Mouse (Mus musculus): ENCODE data around the gene Rab6a. TPM values are rescaled to one million over a fixed set of nuclear protein-coding genes. Genes with fewer than 3 reads are reported as not detected.
A peak's percentile ranks its signal among the peaks of the same experiment; 100 is the strongest.
"Not testable (repeated sequence)": the region's sequence is repeated elsewhere in the genome, so short reads cannot be mapped to it uniquely, and the experiment has no call there.

Gene Rab6a
- 253 and 287 TPM in 2 replicates for polyA plus RNA-seq (2015; fragmentation: Nextera tagmentation; extraction: Ambion mirVana)

DNA sequence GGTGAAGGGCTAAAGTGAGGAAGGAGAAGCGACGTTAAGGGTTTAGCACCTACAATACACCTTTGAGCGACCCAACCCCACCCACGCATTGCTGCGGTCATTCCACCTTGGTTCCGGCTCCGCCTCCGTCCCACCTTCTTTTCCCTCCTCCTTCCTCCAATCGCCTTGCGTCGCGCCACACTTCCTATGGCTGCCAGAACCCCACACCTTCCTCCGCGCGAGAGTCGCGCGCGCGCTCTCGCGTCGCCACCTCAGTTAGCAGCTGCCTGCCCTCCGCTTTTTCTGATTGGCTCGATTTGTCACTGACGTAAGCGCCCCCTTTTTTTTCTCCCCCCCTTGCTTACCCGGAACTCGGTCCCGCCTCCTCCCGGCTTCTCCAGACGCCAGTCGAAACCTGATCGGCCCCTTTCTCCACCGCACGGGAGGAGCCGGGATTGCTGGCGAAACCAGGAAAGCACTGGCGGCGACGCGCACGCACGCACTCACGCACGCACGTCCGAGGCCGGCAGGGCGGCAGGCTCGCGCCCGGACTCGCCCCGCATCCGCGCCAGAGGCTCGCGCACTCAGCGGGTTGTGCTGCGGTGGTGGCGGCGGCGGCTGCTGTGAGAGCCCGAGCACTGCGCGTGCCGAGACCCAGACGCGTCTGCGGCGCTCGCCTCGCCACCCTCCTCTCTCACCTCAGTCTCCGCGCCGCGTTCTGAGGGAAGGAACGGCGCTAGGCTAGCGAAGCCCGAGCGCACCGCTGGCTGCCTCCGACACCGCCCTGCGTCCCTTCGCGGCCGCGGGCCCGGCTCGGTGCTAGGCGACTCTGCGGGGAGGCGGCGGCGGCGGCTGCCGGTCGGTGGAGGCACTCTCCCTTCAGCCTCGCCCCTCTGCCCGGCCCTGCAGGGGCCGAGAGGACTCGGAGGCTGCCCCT lies at the start of gene Rab6a:
TSS of gene Rab6a (plus strand) at position 197 of the 916 bp plus-strand sequence.
- H3K9ac ChIP-seq (replicated peaks): peak within 1 kb of the TSS; percentile 100
- 0 out of 2 replicates have a peak, but pooled peaks cover 4% of the 10 kb centered on the region for H3K27me3 ChIP-seq (replicated peaks)
- no peaks in the 10 kb centered on the region for H3K36me3 ChIP-seq
- H3K27ac ChIP-seq (replicated peaks): peak within 1 kb of the TSS; percentile 99
- H3K9me3 ChIP-seq (replicated peaks): no peaks in the 10 kb centered on the region
- ATAC-seq (ENCODE audit: low FRiP score): peak; percentile 97
- peak within 1 kb of the TSS; percentile 70 for H3K4me2 ChIP-seq
- peaks cover 19% of the 10 kb centered on the region for H3K4me1 ChIP-seq
- WGBS: under 1% methylated on average over 86 of the region's 105 CpGs
- H3K4me3 ChIP-seq (replicated peaks): peak within 1 kb of the TSS; percentile 99

DNA sequence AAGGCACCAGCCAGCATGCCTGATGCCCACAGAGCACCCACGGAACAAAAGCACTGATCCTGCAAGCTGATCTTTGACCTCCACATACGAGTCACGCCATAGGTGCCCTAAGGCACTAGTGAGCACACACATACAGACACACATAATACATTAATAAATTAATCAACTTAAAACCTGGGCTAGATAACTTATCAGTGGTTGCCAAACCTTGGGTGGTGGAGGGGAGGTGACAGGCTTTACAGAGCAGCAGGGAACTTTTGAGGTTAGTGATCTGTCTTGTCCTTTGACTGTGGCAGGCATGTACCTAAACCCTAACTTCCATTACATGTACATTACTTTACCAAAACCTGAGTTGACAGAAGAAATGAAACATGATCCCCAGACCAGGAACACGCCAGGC lies 47.9 kb upstream of the Rab6a start:
- H3K27me3 ChIP-seq (replicated peaks): no peaks in the 10 kb centered on the region

DNA sequence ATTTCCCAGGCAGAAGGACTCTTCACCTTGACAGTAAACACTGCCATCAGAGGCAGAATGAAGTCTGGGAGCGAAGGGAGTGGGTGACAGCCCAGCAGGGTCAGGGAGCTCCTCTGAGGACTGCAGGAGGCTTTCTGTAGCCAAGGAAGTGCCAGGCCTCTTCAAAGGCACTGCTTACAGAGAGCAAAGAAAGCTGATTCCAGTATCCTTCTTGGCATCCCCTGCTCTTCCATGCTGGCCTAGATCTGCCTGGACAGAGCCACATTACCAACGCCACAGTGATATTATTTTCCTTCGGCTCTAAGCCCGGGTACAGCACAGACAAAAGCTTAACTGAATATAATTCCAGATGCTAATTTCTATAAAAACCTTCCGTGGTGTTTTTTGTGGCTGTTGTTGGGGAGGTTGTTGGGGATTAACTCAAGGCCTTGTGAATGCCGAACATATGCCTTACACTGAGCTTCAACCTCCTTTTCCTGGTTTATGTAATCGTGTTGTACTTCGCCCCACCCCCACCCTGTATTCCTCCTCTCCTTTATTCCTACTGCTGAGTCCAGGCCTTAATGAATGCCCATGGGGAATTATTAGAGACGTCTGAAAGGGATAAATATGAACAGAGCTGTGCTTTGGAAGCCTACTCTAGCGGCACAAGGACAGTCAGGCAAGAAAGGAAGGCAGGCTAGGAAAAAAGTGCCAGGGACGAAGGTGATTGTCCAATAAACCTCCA lies 45.2 kb upstream of the Rab6a start:
- H3K4me1 ChIP-seq: no peaks in the 10 kb centered on the region
- H3K36me3 ChIP-seq: 0 out of 2 replicates have a peak, but pooled peaks cover 7% of the 10 kb centered on the region
- H3K27ac ChIP-seq (replicated peaks): no peak overlapping the region; the same call in 1 of the 2 replicates
- no peaks in the 10 kb centered on the region for H3K9me3 ChIP-seq (replicated peaks)
- ATAC-seq (ENCODE audit: low FRiP score): no peak
- no peak overlapping the region for H3K4me2 ChIP-seq
- no peaks in the 10 kb centered on the region for H3K27me3 ChIP-seq (replicated peaks)
- WGBS: 63% methylated on average over 11 of the region's 11 CpGs
- H3K9ac ChIP-seq (replicated peaks): no peak overlapping the region
- H3K4me3 ChIP-seq (replicated peaks): no peak overlapping the region

More for the DNA sequence above, 47.9 kb upstream of the Rab6a start:
- no peak overlapping the region for H3K9ac ChIP-seq (replicated peaks)
- WGBS: 81% methylated on average over 4 of the region's 4 CpGs
- no peak overlapping the region for H3K4me3 ChIP-seq (replicated peaks)
- H3K4me2 ChIP-seq: no peak overlapping the region
- H3K4me1 ChIP-seq: peaks cover 15% of the 10 kb centered on the region
- ATAC-seq (ENCODE audit: low FRiP score): no peak
- H3K36me3 ChIP-seq: no peaks in the 10 kb centered on the region
- H3K27ac ChIP-seq (replicated peaks): no peak overlapping the region
- no peaks in the 10 kb centered on the region for H3K9me3 ChIP-seq (replicated peaks)

DNA sequence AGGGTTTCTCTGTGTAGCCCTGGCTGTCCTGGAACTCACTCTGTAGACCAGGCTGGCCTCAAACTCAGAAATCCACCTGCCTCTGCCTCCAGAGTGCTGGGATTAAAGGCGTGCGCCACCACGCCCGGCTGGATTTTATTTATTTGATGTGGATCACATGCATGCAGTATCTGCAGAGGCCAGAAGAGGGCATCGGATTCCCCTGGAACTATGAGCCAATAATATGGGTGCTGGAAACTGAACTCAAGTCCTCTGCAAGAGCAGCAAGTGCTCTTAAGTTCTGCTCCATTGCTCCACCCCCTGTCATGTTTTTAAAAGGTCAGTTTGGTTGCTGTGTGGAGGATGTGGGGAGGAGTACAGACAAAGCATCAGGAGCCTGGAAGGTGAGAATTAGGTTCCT lies 40.0 kb upstream of the Rab6a start:
- H3K4me1 ChIP-seq; H3K9ac ChIP-seq (replicated peaks); H3K4me2 ChIP-seq; H3K27ac ChIP-seq (replicated peaks); H3K27me3 ChIP-seq (replicated peaks); H3K9me3 ChIP-seq (replicated peaks); H3K4me3 ChIP-seq (replicated peaks); ATAC-seq (ENCODE audit: low FRiP score); H3K36me3 ChIP-seq: not testable (repeated sequence)
- 78% methylated on average over 5 of the region's 5 CpGs for WGBS

DNA sequence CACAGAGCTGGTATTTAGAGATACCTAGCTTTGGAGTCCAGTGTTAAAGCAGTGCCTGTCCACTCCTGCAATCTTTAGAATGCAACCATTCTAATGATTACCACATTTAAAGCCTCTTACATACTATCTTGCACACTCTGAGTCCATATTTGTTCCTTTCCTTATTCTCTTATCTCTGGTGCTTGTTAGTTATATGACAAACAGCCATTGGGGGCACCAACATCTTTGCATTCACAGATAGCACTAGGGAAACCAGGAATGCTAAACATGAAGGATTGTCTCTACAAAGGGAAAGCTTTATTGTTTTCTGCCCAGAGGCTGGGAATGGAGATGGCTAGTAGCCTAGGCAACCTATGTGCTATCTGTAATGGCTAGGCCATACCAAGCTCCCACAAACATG lies 37.3 kb upstream of the Rab6a start:
- H3K36me3 ChIP-seq: 0 out of 2 replicates have a peak, but pooled peaks cover 3% of the 10 kb centered on the region
- H3K4me1 ChIP-seq: no peaks in the 10 kb centered on the region
- no peak overlapping the region for H3K27ac ChIP-seq (replicated peaks)
- ATAC-seq (ENCODE audit: low FRiP score): no peak
- no peaks in the 10 kb centered on the region for H3K9me3 ChIP-seq (replicated peaks)
- no peak overlapping the region for H3K4me3 ChIP-seq (replicated peaks)
- H3K9ac ChIP-seq (replicated peaks): no peak overlapping the region
- no peak overlapping the region for H3K4me2 ChIP-seq
- no peaks in the 10 kb centered on the region for H3K27me3 ChIP-seq (replicated peaks)

DNA sequence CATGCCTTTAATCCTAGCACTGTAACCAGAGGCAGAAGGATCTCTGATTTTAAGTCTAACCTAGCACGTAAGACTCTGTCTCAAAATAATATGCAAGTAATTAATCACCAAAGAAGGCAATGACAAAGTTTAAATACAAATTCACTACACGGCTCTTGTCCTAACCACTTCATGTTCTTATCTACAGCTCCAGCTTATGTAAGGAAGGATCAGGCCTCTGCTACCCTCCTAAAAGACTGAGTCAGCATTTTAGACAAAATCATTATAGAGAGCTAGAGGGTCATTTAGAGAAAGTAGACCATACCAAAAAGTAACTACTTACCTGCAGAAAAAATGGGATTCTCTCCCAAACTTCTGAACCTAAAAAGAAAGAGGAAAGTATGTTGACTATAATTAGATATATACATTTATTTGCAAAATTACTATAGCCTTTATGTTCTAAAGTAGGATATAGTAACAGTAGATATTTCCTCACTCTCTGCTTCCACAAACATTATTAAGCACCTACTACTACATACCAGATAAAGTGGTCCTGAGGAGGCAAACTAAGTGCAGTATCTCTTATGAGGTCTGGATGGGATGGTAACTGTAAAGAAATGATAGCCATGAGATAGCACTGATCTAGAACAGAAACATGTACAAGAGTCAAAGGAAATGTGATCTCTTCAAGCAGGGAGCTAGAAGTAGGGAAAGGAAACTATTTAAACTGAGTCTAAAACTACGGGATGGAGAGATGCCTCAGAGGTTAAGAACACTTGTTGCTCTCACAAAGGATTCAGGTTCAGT lies 36.1 kb upstream of the Rab6a start:
- no peak for ATAC-seq (ENCODE audit: low FRiP score)
- Histone ChIP-seq H3K27me3 (replicated peaks) (no peaks in the 10 kb centered on the region), H3K4me3 (replicated peaks) (no peak overlapping the region), H3K4me1 (no peaks in the 10 kb centered on the region), H3K36me3 (no peaks in the 10 kb centered on the region), H3K9ac (replicated peaks) (no peak overlapping the region), H3K9me3 (replicated peaks) (no peaks in the 10 kb centered on the region), H3K4me2 (no peak overlapping the region), H3K27ac (replicated peaks) (no peak overlapping the region)
- WGBS: 90% methylated on average over 3 of the region's 3 CpGs

DNA sequence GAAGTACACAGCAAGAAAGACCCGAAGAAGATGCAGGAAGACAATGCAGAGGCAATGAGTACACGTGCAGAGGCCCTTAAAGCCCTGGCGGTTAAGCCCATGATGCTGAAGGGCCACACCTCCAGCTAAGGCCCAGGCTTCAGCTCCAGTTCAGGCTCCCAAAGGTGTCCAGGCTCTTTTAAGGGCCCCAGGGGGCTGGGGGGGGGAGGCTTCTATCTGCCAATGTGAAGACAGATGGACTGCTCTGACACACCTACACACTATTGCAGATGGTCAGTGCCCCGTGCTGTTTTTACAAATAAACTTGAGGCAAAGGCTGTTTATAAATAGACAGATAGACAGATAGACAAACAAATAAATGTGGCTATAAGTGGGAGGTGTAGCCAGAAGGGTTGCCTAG lies 35.1 kb upstream of the Rab6a start:
- no peak overlapping the region for H3K9ac ChIP-seq (replicated peaks)
- H3K4me2 ChIP-seq: no peak overlapping the region
- no peak for ATAC-seq (ENCODE audit: low FRiP score)
- no peaks in the 10 kb centered on the region for H3K27me3 ChIP-seq (replicated peaks)
- WGBS: 88% methylated on average over 4 of the region's 4 CpGs
- H3K27ac ChIP-seq (replicated peaks): no peak overlapping the region
- no peaks in the 10 kb centered on the region for H3K36me3 ChIP-seq
- H3K4me3 ChIP-seq (replicated peaks): no peak overlapping the region
- H3K9me3 ChIP-seq (replicated peaks): no peaks in the 10 kb centered on the region
- H3K4me1 ChIP-seq: no peaks in the 10 kb centered on the region

DNA sequence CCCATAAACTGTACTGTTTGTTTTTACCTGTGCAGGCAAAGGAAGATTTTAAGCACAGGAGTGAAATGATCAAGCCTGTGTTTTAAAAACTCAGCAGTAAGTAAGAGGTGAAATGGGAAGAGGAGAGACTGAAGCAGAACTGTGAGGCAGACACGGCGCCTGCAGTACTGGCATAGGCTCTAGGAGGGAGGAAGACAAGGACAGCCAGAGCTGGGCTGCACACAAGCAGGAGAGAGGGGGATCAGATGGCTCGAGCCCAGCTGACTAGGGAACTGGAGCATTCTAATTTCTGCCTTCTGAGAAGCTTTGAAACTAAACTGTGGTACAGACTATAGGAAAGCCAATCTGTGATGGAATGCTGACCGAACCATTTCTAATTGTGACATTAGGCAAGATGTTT lies 34.5 kb upstream of the Rab6a start:
- Histone ChIP-seq H3K27me3 (replicated peaks) (no peaks in the 10 kb centered on the region), H3K4me3 (replicated peaks) (no peak overlapping the region), H3K36me3 (no peaks in the 10 kb centered on the region), H3K4me1 (no peaks in the 10 kb centered on the region), H3K9ac (replicated peaks) (no peak overlapping the region), H3K9me3 (replicated peaks) (no peaks in the 10 kb centered on the region), H3K4me2 (no peak overlapping the region), H3K27ac (replicated peaks) (no peak overlapping the region)
- WGBS: 86% methylated on average over 4 of the region's 4 CpGs
- no peak for ATAC-seq (ENCODE audit: low FRiP score)

DNA sequence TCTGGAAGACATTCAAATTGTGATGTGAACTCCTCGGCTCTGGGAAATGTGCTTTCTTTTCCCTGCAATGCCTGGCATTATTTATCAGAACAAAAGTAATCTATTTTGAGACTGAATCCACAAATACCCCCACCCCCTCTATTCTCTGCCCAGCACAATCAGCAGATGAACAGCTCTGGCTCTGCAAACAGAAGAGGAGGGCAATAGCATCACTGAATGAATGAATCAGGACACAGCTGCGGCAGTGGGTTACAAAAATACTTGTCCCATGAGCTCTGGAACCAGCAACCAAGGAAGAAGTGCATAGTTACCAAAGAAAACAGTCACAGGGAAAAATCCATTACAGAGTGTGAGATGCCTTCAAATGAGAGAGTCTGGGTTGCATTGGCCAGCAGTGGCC lies 28.4 kb upstream of the Rab6a start:
- no peaks in the 10 kb centered on the region for H3K36me3 ChIP-seq
- WGBS: 69% methylated on average over 2 of the region's 2 CpGs
- H3K4me3 ChIP-seq (replicated peaks): no peak overlapping the region
- H3K9ac ChIP-seq (replicated peaks): 0 out of 2 replicates have a peak overlapping the region, but pooled peaks have one; percentile 7
- peaks cover 17% of the 10 kb centered on the region for H3K4me1 ChIP-seq
- no peaks in the 10 kb centered on the region for H3K27me3 ChIP-seq (replicated peaks)
- H3K9me3 ChIP-seq (replicated peaks): no peaks in the 10 kb centered on the region
- no peak for ATAC-seq (ENCODE audit: low FRiP score)
- H3K27ac ChIP-seq (replicated peaks): no peak overlapping the region
- H3K4me2 ChIP-seq: no peak overlapping the region

DNA sequence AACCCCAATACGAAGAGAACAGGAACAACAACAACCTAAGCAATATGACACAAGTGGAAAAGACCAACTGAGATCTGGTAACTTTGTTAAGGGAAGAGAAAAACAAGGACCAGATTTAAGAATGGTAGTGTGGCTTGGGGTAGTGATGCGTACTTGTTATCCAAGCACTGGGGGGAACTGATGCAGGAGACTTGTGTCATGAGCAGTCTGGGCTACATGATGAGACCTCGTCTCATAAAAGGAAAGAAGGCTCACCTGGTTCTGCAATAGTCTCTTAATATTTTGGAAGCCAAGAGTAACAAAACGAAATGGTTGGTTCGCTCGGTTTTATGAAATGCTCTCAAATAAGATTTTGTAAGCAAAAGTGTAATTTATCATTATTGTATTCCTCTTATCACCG lies 25.0 kb upstream of the Rab6a start:
- no peaks in the 10 kb centered on the region for H3K36me3 ChIP-seq
- 38% methylated on average over 7 of the region's 7 CpGs for WGBS
- no peaks in the 10 kb centered on the region for H3K27me3 ChIP-seq (replicated peaks)
- H3K4me2 ChIP-seq: peak overlapping the region; percentile 66
- ATAC-seq (ENCODE audit: low FRiP score): no peak
- H3K4me3 ChIP-seq (replicated peaks): peak overlapping the region; percentile 54
- peaks cover 17% of the 10 kb centered on the region for H3K4me1 ChIP-seq
- no peaks in the 10 kb centered on the region for H3K9me3 ChIP-seq (replicated peaks)
- H3K27ac ChIP-seq (replicated peaks): peak overlapping the region; percentile 96
- H3K9ac ChIP-seq (replicated peaks): peak overlapping the region; percentile 61

DNA sequence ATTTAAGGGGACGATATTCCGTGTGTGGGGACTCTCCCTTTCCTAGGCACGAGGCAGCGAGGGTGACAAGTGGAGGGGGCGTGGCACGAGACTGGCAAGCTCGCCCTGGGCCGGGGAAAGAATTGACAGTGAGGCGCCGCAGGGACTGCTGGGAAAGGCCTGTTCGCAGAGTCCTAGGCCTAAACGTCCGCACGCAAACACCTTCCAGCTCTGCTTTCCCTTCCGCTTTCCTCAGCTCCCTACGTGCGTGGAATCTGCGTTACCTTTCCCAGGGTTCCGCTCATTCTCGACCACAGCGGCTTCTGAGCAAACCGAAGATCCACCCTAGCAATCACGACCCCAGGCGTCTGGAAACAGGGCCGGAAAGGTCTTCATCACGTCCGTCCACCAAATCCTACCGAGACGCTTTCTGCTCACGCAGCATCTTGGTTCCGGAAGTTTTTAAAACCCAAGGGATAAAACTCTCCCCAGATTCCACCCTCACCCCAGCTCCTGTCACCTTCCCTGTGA lies 24.4 kb upstream of the Rab6a start:
- Histone ChIP-seq H3K27me3 (replicated peaks) (no peaks in the 10 kb centered on the region), H3K9me3 (replicated peaks) (no peaks in the 10 kb centered on the region), H3K9ac (replicated peaks) (peak overlapping the region; percentile 61), H3K4me1 (peaks cover 17% of the 10 kb centered on the region), H3K36me3 (no peaks in the 10 kb centered on the region), H3K27ac (replicated peaks) (peak overlapping the region; percentile 96), H3K4me2 (peak overlapping the region; percentile 66), H3K4me3 (replicated peaks) (peak overlapping the region; percentile 54)
- under 1% methylated on average over 31 of the region's 31 CpGs for WGBS
- ATAC-seq (ENCODE audit: low FRiP score): peak; percentile 96
